8 mouse cellular contexts compared by ENCODE assay signal in the genomic region with DNA sequence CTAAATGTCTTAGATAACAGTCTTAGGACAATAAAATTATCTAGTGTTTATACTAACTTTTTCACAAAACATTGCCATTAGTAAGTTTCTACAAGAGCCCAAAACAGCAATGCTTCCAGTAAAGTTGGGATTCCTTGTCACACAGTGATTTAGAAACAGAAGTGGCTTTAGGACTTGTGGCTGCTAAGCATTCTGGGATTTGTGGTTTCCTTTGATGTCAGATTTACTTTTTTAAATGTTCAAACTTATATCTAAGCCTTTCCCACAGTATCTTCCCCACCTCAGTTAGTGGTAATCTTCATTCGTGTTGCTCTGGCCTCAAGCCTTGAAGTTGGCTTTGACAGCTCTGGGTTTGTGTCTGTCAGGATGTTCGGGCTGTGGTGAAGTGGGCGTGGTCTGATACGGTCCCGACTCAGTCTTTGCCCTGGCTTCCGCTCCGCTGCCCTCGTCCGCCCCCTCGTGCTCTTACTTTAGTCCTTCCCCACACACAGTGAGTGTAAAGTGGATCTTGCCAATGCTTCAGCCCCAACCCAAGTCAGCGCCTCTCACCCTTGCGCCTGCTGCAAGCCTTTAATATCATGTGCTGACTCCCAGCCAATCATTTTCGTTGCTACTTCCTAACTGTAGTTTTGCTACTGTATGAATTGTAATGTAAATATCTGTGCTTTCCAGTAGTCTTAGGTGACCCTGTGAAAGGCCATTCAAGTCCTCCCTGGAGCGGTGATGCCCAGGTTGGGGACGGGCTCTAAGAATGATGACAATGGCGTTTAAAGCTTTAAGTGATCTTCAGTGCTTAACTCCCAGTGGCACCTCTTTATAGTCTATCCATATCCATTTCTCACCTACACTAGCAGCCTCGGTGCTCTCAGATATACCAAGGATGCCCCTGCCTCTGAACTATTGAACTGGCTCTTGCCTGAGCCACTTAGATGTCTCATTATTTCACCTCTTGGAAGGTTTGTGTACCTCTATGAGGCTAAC. TPM values are rescaled to one million over a fixed set of nuclear protein-coding genes. Genes with fewer than 3 reads are reported as not detected.
DNase-seq lines count a peak whose midpoint lies in the region; ATAC-seq and TF ChIP-seq lines count a peak whose summit lies in the region.

No protein-coding gene starts in this region.

- peak overlapping the region; percentile 57 for H3K4me2 ChIP-seq in limb, embryonic 14.5 days (replicated peaks; ENCODE audit: low read depth, low read length, severe bottlenecking)
- peak overlapping the region; percentile 58 for H3K4me2 ChIP-seq in midbrain, embryonic 13.5 days (replicated peaks)

- H3K9me3 ChIP-seq in limb, embryonic 14.5 days (ENCODE audit: control insufficient read depth, low read length), result no peaks in the 10 kb centered on the region
- no peaks in the 10 kb centered on the region for H3K9me3 ChIP-seq in midbrain, embryonic 13.5 days

- no peaks in the 10 kb centered on the region for H3K27me3 ChIP-seq in limb, embryonic 14.5 days (ENCODE audit: control insufficient read depth, insufficient read depth, low read length)
- H3K27me3 ChIP-seq in midbrain, embryonic 13.5 days, result no peaks in the 10 kb centered on the region

- peak overlapping the region; percentile 52 for H3K4me3 ChIP-seq in cortical plate, adult 2 months (ENCODE audit: insufficient read depth, low read length)
- H3K4me3 ChIP-seq in limb, embryonic 14.5 days (replicated peaks; ENCODE audit: low read length), result peak overlapping the region; percentile 44
- H3K4me3 ChIP-seq in midbrain, embryonic 13.5 days (replicated peaks), result peak overlapping the region; percentile 44

- ATAC-seq in inflammation-experienced regulatory T-cells, adult 6 months, result peak; percentile 98
- ATAC-seq in limb, embryonic 14.5 days (ENCODE audit: low FRiP score, low read depth), result peak; percentile 87
- peak; percentile 95 for ATAC-seq in midbrain, embryonic 13.5 days

- no peak for TF ChIP-seq POLR2A in cortical plate, adult 2 months (IDR thresholded peaks at IDR 0.05; ENCODE audit: extremely low read depth, insufficient read depth, low read length)
- TF ChIP-seq POLR2A in limb, embryonic 14.5 days (IDR thresholded peaks at IDR 0.05; ENCODE audit: borderline replicate concordance, extremely low read depth, insufficient read depth, insufficient read length), result no peak

- peaks cover 2% of the 10 kb centered on the region; the same call in 1 of the 2 replicates for H3K36me3 ChIP-seq in limb, embryonic 14.5 days (ENCODE audit: control insufficient read depth, insufficient read depth, low read length)
- no peaks in the 10 kb centered on the region for H3K36me3 ChIP-seq in midbrain, embryonic 13.5 days

- peak overlapping the region; percentile 48 for H3K9ac ChIP-seq in limb, embryonic 14.5 days (ENCODE audit: low read depth, low read length, severe bottlenecking)
- H3K9ac ChIP-seq in midbrain, embryonic 13.5 days (replicated peaks), result peak overlapping the region; percentile 49

- 12% methylated on average over 17 of the region's 17 CpGs for WGBS in limb, embryonic 14.5 days
- 16% methylated on average over 17 of the region's 17 CpGs for WGBS in midbrain, embryonic 13.5 days

- no peak for TF ChIP-seq CTCF in cortical plate, adult 2 months (IDR thresholded peaks at IDR 0.05; ENCODE audit: extremely low read depth, insufficient read depth, low read length)

- H3K27ac ChIP-seq in cortical plate, adult 2 months (ENCODE audit: insufficient read depth, low read length), result no peak overlapping the region
- no peak overlapping the region; the same call in 1 of the 2 replicates for H3K27ac ChIP-seq in limb, embryonic 14.5 days (replicated peaks; ENCODE audit: low read depth, low read length)
- no peak overlapping the region for H3K27ac ChIP-seq in midbrain, embryonic 13.5 days

- DNase-seq in cerebellum, postnatal 10 days, result peak; percentile 24 to 44
- DNase-seq in cerebellum, adult 11-12 months, result no peak
- DNase-seq in gastrocnemius, postnatal 25 days, result peak; percentile 24
- DNase-seq in limb, embryonic 14.5 days (ENCODE audit: low spot score), result peak; percentile 64
- peak; percentile 25 to 74 for DNase-seq in spleen, postnatal 10 days (ENCODE audit: low spot score in 2 of 2)

- no peaks in the 10 kb centered on the region for H3K4me1 ChIP-seq in cortical plate, adult 2 months (ENCODE audit: control insufficient read depth, insufficient read depth, low read length)
- no peaks in the 10 kb centered on the region for H3K4me1 ChIP-seq in limb, embryonic 14.5 days (ENCODE audit: control insufficient read depth, insufficient read depth, low read length)
- 0 out of 2 replicates have a peak, but pooled peaks cover 3% of the 10 kb centered on the region for H3K4me1 ChIP-seq in midbrain, embryonic 13.5 days (replicated peaks)

RNA-seq across cellular contexts. Expression of a gene that starts 18.4 kb away (rescaled TPM):
- not detected in 2 replicates for polyA plus RNA-seq in cortical plate, adult 2 months (2012; rRNA removed)
- total RNA-seq in gastrocnemius, postnatal 25 days (2021), result not detected
- polyA plus RNA-seq in inflammation-experienced regulatory T-cells, adult 6 months (2017; shearing (Covaris generic)), result not detected
- 1.0 and 2.8 TPM in 2 replicates for polyA plus RNA-seq in limb, embryonic 14.5 days (2012; rRNA removed)
- 2.1 and 2.2 TPM in 2 replicates for polyA plus RNA-seq in limb, embryonic 14.5 days (2014; fragmentation: Nextera tagmentation; extraction: Ambion mirVana)
- 1.6 and 2.7 TPM in 2 replicates for polyA plus RNA-seq in midbrain, embryonic 13.5 days (2015; fragmentation: Nextera tagmentation; extraction: Ambion mirVana)
